Mouse (Mus musculus) skeletal muscle tissue, adult 2 months (tissue): ENCODE measurements around the gene Ccdc163.
"Not testable (repeated sequence)": the region's sequence is repeated elsewhere in the genome, so short reads cannot be mapped to it uniquely, and the experiment has no call there.

ENCODE experiments used
- DNase-seq: peaks from one replicate; pipeline ENCODE4 v3.0.0-alpha.2; 2012; ENCODE audit warnings: low read depth, low spot score

The Ccdc163 gene

GRCm38 (mm10) chr4:116708201-116708764 lies at the start of gene Ccdc163, which contains the start of gene Mmachc:
Gene Ccdc163 (plus strand): TSS chr4:116708509.
Gene Mmachc (minus strand): TSS chr4:116708406.
- DNase-seq, result peak; percentile 97

DNA sequence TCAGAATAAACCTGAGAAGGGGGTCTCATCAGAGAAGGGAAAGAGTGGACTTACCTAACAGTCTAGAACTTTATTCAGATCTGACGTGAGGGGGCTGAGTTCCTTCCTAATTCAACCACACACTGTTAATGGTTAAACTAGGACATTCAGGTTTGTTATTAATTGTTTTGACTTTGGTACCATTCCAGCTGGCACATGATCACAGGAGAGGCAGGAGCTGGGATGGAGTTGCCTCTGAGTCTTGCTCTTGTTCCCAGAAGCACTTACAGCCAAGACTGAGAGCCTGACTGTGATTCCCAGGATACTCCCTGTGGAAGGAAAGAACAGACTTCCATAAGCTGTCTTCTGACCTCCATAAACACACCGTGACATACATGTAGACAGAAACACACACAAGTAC lies 48.8 kb upstream of the Ccdc163 start:
- DNase-seq, result no peak

DNA sequence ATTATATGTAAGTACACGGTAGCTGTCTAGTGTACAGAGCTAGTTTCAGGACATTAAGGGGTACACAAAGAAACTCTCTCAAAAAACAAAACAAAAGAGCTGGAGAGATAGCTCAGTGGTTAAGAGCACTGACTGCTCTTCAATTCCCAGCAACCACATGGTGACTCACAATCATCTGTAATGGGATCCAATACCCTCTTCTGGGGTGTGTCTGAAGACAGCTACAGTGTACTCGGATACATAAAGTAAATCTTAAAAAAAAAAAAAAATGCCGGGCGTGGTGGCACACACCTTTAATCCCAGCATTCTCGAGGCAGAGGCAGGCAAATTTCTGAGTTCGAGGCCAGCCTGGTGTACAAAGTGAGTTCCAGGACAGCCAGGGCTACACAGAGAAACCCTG lies 48.4 kb upstream of the Ccdc163 start:
- not testable (repeated sequence) for DNase-seq

DNA sequence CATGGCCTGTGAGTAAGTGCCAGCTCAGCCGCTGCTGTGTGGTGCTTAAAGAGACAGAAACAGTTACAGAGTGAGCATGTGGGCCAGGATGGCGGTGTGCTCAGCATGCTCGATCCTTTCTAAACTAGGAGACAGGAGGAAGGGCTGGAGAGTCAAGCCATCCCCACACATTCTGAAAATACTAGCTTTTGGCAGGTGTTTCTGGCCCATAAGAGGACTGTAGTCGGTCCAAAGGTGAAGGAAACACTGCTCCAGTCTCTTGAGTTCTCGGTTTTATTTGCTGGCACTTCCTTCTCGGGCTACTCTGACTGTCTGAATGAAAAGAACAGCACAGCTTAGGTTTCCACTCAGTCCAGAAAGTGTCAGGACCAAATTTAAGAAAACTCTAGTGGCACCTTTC lies 47.5 kb upstream of the Ccdc163 start:
- DNase-seq, result no peak

GRCm38 (mm10) chr4:116661998-116662397 lies 46.3 kb upstream of the Ccdc163 start:
- no peak for DNase-seq

GRCm38 (mm10) chr4:116666625-116667024 lies 41.7 kb upstream of the Ccdc163 start:
- DNase-seq, result no peak

DNA sequence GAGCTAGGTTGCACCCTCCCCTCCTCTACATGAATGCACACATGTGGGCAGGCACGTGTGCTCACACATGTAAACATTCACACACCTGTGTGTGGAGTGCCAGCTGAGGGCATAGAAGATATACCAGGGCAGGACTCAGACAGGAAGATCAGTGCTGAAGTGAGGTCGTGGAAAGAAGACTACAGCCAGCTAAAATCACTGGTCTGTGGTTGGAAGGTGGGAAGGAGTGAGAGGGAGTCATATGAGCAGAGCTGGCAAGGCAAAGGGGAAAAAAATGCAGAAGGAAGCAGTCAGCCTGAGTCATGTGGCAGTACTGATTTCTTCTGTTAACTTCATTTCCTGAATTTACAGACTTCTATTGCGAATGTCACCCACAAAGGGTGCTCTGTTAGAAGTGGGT lies 40.2 kb upstream of the Ccdc163 start:
- DNase-seq, result peak; percentile 40

DNA sequence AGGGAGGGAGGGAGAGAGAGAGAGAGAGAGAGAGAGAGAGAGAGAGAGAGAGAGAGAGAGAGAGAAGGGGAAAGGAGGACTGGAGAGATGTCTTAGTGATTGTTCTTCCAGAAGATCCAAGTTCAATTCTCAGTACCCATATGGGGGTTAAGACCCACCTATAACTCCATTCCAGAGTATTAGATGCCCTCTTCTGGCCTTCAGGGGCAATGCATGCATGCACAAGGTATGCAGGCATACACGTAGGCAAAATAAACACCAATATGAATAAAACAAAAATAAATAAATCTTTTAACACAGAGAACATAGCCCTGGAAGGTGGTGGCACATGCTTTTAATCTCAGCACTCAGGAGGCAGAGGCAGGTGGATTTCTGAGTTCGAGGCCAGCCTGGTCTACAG lies 39.0 kb upstream of the Ccdc163 start:
- no peak for DNase-seq

DNA sequence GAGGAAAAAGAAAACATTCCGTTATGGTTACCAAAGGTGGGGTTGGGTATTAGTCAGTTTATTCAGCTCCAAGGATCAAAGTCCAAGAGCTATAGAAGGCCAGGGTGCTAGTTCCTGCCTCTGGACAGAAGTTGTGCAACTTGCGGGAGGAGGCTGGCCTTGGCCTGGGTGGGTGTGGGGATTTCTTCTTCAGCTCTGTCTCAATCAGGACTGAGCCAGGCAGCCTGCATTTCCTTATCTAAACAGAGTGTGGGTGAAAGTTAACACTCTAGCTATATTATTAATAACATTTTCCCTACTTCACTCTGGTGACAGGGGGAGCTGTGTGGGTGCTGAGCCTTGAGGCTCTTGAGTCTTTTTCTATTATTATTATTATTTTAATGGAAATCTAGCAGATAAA lies 35.5 kb upstream of the Ccdc163 start:
- no peak for DNase-seq

- not testable (repeated sequence) for DNase-seq
These were observed 33.5 kb upstream of the Ccdc163 start for GRCm38 (mm10) chr4:116674761-116675160.

- DNase-seq, result no peak
These were observed 32.3 kb upstream of the Ccdc163 start for GRCm38 (mm10) chr4:116676027-116676426.

GRCm38 (mm10) chr4:116677808-116678207 lies 30.5 kb upstream of the Ccdc163 start:
- no peak for DNase-seq

GRCm38 (mm10) chr4:116679141-116679540 lies 29.2 kb upstream of the Ccdc163 start:
- DNase-seq, result no peak

- not testable (repeated sequence) for DNase-seq
These were observed 27.8 kb upstream of the Ccdc163 start for GRCm38 (mm10) chr4:116680521-116680920.

GRCm38 (mm10) chr4:116683957-116684356 lies 24.4 kb upstream of the Ccdc163 start:
- DNase-seq, result no peak

- no peak for DNase-seq
These were observed 23.6 kb upstream of the Ccdc163 start for GRCm38 (mm10) chr4:116684665-116685064.

GRCm38 (mm10) chr4:116685402-116686061 lies 22.8 kb upstream of the Ccdc163 start, which contains the start of gene Prdx1:
Gene Prdx1 (plus strand): TSS chr4:116685544.
- DNase-seq, result peak; percentile 89

DNA sequence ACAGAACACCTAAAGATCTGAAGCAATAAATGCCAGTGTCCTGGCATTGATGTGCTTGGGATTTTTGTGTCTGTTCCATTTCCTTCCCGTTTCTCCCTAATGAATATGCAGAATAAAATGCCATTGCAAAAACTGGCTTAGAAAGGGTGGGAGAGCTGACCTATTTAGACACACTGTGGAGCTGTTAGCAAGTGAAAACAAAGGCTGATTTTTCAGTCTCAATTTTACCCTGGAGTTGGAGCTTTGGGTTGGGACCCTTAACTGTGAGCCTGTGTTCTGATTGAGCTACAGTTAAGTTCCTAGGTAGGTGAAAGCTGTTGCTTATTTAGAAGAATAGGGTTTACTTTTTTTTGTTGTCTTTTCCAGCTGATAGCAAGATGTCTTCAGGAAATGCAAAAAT lies 21.3 kb upstream of the Ccdc163 start:
- no peak for DNase-seq

DNA sequence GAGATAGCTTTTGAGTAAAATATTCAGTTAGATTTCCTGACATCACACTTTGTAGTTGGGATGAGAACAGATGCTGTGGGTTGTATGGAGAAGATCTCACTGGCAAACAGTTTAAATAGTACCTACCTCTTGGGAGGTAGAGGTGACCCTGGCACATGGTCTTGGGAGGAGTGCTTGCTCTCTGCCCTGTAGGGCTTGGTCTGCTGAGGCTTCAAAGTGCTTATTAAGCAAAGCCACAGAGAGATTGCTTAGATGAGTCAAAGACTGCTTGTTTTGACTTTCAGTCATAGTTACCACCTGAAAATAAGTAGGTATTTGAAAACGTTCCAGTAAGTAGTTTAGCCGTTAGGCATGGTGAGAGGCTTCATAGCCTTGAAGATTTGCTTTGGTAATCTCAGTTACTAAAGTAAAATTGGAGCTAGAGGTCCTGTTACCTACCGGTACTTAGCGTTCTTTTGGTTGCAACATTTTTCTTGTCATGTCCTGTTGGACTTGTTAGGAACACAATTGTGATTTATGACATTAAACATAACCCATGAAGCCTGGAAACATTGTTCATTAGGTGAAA lies 18.9 kb upstream of the Ccdc163 start:
- DNase-seq, result no peak

DNA sequence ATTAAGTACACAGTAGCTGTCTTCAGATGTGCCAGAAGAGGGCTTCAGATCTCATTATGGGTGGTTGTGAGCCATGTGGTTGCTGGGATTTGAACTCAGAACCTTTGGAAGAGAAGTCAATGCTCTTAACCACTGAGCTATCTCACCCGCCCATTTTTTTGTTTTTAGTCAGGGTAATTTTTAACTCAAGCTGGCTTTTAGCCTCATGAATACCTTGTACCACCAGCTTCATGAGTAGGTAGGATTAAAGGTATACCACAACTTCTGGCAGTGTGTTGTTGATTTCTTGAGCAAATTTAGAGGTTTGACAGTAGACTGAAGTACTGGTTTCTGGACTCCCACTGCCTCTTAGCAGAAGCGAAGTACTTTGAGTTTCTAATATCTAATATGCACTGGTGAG lies 16.2 kb upstream of the Ccdc163 start:
- DNase-seq, result no peak

- no peak for DNase-seq
These were observed 14.5 kb upstream of the Ccdc163 start for GRCm38 (mm10) chr4:116693785-116694184.

DNA sequence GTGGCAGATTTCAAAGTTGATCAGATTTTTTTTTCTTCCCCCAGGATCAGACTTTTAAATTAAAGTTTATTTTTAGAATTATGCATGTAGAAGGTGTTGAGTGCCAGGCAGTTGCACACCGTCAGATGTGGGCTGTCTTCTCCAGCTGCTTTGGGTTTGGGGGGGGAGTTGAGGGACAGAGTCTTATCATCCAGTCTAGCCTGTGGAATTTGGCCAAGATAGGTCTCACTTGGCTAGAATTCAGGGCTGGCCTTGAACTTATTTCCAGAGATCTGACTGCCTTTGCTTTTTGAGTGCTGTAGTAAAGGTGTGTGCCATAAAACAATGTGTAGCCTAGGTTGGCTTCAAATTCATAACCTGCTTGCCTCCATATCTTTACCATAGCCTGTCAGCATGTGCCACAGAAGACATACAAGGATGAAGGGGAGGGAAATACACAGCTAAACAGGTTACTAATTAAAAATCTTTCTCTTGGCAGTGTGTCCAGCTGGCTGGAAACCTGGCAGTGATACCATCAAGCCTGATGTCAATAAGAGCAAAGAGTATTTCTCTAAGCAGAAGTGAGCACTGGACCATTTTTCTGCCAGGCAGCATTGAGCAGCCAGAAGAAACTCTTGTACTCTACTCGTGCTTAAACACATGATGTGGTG lies 9.5 kb upstream of the Ccdc163 start:
- DNase-seq, result no peak

GRCm38 (mm10) chr4:116700964-116701363 lies 7.3 kb upstream of the Ccdc163 start:
- DNase-seq, result no peak
